Mouse (Mus musculus) small intestine, adult 2 months (tissue): ENCODE data around the gene Mkrn1. TPM values are rescaled to one million over a fixed set of nuclear protein-coding genes. Genes with fewer than 3 reads are reported as not detected.
"Not testable (repeated sequence)": the region's sequence is repeated elsewhere in the genome, so short reads cannot be mapped to it uniquely, and the experiment has no call there.

ENCODE experiments used
- H3K27ac ChIP-seq: fragments of 200-500 bp; 2 replicates; pipeline ENCODE4 v1.5.1; 2012; ENCODE audit warnings: low read depth, low read length, control low read depth, inconsistent platforms; ENCODE audit not compliant: insufficient read depth
- H3K27me3 ChIP-seq: fragments of 200-500 bp; 2 replicates; pipeline ENCODE4 v1.6.1; 2012; ENCODE audit warnings: mild to moderate bottlenecking, moderate library complexity, low read length, inconsistent platforms; ENCODE audit not compliant: control insufficient read depth, insufficient read depth
- H3K36me3 ChIP-seq: fragments of 200-500 bp; 2 replicates; pipeline ENCODE4 v1.6.1; 2012; ENCODE audit warnings: mild to moderate bottlenecking, low read length, control low read depth, inconsistent platforms; ENCODE audit not compliant: control insufficient read depth, insufficient read depth
- H3K4me1 ChIP-seq: fragments of 200-500 bp; 2 replicates; pipeline ENCODE4 v1.6.1; 2012; ENCODE audit warnings: low read length, inconsistent platforms, mixed read lengths; ENCODE audit not compliant: control insufficient read depth, insufficient read depth, insufficient read length
- H3K4me3 ChIP-seq: fragments of 200-500 bp; 2 replicates; pipeline ENCODE4 v1.5.1; 2012; ENCODE audit warnings: low read depth, mild to moderate bottlenecking, control low read depth, inconsistent platforms, low read length, moderate library complexity
- CTCF ChIP-seq: fragments of 200-500 bp; IDR thresholded peaks from 2 replicates; pipeline ENCODE4 v1.5.1; 2012; ENCODE audit warnings: low read depth, mild to moderate bottlenecking, control low read depth, inconsistent platforms, low read length, moderate library complexity, mixed read lengths; ENCODE audit not compliant: insufficient replicate concordance, insufficient read length; ENCODE audit errors: extremely low read depth
- POLR2A ChIP-seq: fragments of 200-500 bp; IDR thresholded peaks from 2 replicates; pipeline ENCODE4 v1.6.1; 2012; ENCODE audit warnings: low read depth, mild to moderate bottlenecking, control low read depth, inconsistent platforms, low read length, moderate library complexity
- WGBS: fragments of 180-500 bp; shearing (Covaris S2); methylation state at CpG from one replicate; pipeline ENCODE4 v1.1.7; 2018; 5-methylcytosine and 5-hydroxymethylcytosine counted together
- polyA plus RNA-seq: library from polyadenylated mRNA; depleted of rRNA; stranded (reverse); fragments of >200 nt; gene quantifications from 2 replicates; pipeline ENCODE4 v1.2.3, GENCODE M21; 2012

Mkrn1 gene
- polyA plus RNA-seq, 1 experiment = 124 TPM

GRCm38 (mm10) chr6:39453564-39453963, 33.3 kb upstream of the Mkrn1 start:
- Histone ChIP-seq H3K27me3 (no peaks in the 10 kb centered on the region), H3K4me1 (peaks cover 10% of the 10 kb centered on the region; the same call in 1 of the 2 replicates), H3K27ac (no peak overlapping the region), H3K36me3 (no peaks in the 10 kb centered on the region), H3K4me3 (no peak overlapping the region)
- WGBS = 94% methylated on average over 4 of the region's 4 CpGs
- no peak for TF ChIP-seq POLR2A
- no peak for TF ChIP-seq CTCF

DNA sequence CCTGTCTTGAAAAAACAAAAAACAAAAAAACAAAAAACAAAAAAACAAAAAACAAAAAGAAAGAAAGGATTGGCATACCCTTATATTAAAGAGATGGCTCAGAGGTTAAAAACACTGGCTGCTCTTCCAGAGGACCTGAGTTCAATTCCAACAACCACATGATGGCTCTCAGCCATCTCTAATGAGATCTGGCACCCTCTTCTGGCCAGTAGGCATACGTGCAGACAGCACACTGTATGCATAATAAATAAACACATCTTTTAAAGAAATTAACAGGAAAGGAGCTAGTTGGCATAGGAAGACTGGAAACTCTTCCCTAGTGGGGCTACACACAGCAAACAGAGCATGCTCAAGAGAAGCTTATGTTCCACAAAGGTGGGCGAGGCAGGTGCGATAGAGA, 30.8 kb upstream of the Mkrn1 start:
- Histone ChIP-seq H3K4me3 (no peak overlapping the region), H3K4me1 (peaks cover 8% of the 10 kb centered on the region; the same call in 1 of the 2 replicates), H3K36me3 (no peaks in the 10 kb centered on the region), H3K27ac (no peak overlapping the region), H3K27me3 (no peaks in the 10 kb centered on the region)
- TF ChIP-seq POLR2A (no peak), CTCF (peak; percentile 20; the same call in 1 of the 2 replicates)
- WGBS = 53% methylated on average over 3 of the region's 3 CpGs

- H3K4me1 ChIP-seq = peaks cover 6% of the 10 kb centered on the region; the same call in 1 of the 2 replicates
- no peaks in the 10 kb centered on the region for H3K27me3 ChIP-seq
- no peak overlapping the region for H3K4me3 ChIP-seq
- TF ChIP-seq POLR2A (no peak), CTCF (no peak)
- no peak overlapping the region for H3K27ac ChIP-seq
- no peaks in the 10 kb centered on the region for H3K36me3 ChIP-seq
- WGBS = 85% methylated on average over 4 of the region's 4 CpGs
Measured at GRCm38 (mm10) chr6:39450580-39450979, 30.3 kb upstream of the Mkrn1 start.

DNA sequence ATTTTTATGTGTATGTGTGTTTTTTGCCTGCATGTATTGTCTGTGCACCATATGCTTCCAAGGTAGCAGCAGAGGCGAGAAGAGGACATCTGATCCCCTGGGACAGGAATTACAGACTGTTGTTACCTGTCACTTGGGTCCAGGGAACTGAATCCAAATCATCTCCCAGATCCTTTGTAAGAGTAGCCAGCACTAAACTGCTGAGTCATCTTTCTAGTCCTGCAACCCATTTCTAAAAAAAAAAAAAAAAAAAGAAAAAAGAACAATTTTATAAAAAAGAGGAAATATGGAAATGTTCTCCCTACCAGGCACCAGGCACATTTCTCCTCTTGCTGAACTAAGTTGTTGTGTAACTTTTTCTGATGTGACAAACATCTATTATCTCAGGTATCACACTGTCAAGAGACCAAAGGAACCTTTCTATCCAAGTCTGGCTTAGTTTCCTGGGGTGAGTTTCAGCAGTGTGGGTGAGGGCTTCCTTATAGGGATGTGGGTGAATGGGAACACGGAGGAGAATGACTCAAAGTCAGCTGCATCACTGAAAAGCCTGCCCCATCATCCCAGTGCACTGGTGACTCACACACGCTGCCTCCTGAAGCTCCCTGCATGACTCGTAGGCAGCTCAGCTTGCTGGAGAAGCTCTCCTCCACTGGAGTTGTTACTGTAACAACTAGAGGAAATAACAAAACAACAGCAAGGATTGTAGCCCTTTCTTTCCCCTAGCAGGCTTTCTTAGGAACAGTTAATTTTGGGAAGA, 27.3 kb upstream of the Mkrn1 start:
- no peaks in the 10 kb centered on the region for H3K4me1 ChIP-seq
- WGBS = 54% methylated on average over 4 of the region's 4 CpGs
- H3K27me3 ChIP-seq = no peaks in the 10 kb centered on the region
- H3K4me3 ChIP-seq = no peak overlapping the region
- no peak overlapping the region for H3K27ac ChIP-seq
- H3K36me3 ChIP-seq = no peaks in the 10 kb centered on the region
- TF ChIP-seq POLR2A (no peak), CTCF (no peak)

GRCm38 (mm10) chr6:39445801-39446572, 25.7 kb upstream of the Mkrn1 start:
- 54% methylated on average over 19 of the region's 19 CpGs for WGBS
- H3K4me3 ChIP-seq = no peak overlapping the region
- H3K36me3 ChIP-seq = no peaks in the 10 kb centered on the region
- H3K27ac ChIP-seq = no peak overlapping the region
- no peaks in the 10 kb centered on the region for H3K4me1 ChIP-seq
- TF ChIP-seq CTCF (peak; percentile 15; the same call in 1 of the 2 replicates), POLR2A (no peak)
- H3K27me3 ChIP-seq = no peaks in the 10 kb centered on the region

DNA sequence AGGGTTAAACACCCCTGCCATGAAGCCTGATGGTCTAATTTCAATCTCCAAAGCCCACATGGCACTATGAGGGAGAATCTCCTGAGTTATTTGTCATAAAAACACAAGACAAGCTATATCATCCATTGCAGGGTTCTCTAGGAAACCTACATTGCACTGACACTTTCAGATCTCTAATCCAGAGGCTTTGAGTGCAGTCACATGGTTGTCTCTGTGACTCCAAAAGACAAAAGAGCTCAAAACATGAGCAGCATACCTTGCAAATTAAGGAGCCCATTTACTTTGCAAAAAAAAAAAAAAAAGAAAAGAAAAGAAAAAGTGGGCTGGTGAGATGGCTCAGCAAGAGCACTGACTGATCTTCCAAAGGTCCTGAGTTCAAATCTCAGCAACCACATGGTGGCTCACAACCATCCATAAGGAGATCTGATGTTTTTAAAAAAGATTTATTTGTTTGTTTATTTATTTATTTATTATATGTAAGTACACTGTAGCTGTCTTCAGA, 22.6 kb upstream of the Mkrn1 start:
- no peak for TF ChIP-seq CTCF
- TF ChIP-seq POLR2A = no peak
- no peak overlapping the region for H3K27ac ChIP-seq
- no peak overlapping the region for H3K4me3 ChIP-seq
- no peaks in the 10 kb centered on the region for H3K36me3 ChIP-seq
- no peaks in the 10 kb centered on the region for H3K4me1 ChIP-seq
- no peaks in the 10 kb centered on the region for H3K27me3 ChIP-seq

- TF ChIP-seq CTCF (no peak), POLR2A (no peak)
- H3K4me1 ChIP-seq = peaks cover 9% of the 10 kb centered on the region; the same call in 1 of the 2 replicates
- H3K36me3 ChIP-seq = no peaks in the 10 kb centered on the region
- no peak overlapping the region for H3K4me3 ChIP-seq
- no peak overlapping the region for H3K27ac ChIP-seq
- no peaks in the 10 kb centered on the region for H3K27me3 ChIP-seq
Measured at GRCm38 (mm10) chr6:39440207-39440606, 19.9 kb upstream of the Mkrn1 start.

DNA sequence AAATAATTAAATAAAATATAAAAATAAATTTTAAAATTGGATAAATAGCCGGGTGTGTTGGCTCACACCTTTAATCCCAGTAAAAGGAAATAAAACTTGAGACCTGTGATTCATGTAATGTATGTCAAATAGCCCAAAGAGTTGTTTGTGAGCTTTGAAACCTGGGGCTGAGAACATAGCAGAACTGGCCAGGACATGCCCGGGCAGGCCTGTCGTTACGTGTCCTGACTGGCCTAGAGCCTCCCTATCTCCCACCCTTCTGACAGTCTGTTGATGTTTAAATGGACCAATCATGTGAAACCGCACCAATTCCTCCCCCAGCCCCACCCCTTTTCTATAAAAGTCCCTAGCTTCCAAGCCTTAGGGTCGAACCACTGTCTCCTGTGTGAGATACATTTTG, 17.3 kb upstream of the Mkrn1 start:
- not testable (repeated sequence) for H3K27me3 ChIP-seq, H3K36me3 ChIP-seq, H3K4me3 ChIP-seq, H3K27ac ChIP-seq
- WGBS = 91% methylated on average over 6 of the region's 6 CpGs
- peaks cover 21% of the 10 kb centered on the region; the same call in 1 of the 2 replicates for H3K4me1 ChIP-seq
